Mouse (Mus musculus) cerebellum, postnatal 4 days (tissue): Measurements from ENCODE around the gene Cadm1.

Source experiments
- DNase-seq, 2 experiments: peaks; one replicate each; pipeline ENCODE4 v3.0.0; 2022; ENCODE audit warnings: low spot score in 2 of 2, mixed read lengths in 1 of 2

Cadm1 gene

GRCm38 (mm10) chr9:47801242-47801641 is 271.3 kb downstream of the Cadm1 start:
- DNase-seq = no peak

GRCm38 (mm10) chr9:47802527-47802926 is 272.6 kb downstream of the Cadm1 start:
- DNase-seq = no peak

GRCm38 (mm10) chr9:47803531-47804105 is 273.6 kb downstream of the Cadm1 start:
- no peak for DNase-seq

GRCm38 (mm10) chr9:47805658-47806057 is 275.7 kb downstream of the Cadm1 start:
- DNase-seq = no peak

GRCm38 (mm10) chr9:47825668-47826067 is 295.7 kb downstream of the Cadm1 start:
- no peak for DNase-seq

- DNase-seq = no peak
Measured at GRCm38 (mm10) chr9:47828762-47829161, 298.8 kb downstream of the Cadm1 start.

- no peak for DNase-seq
Measured at GRCm38 (mm10) chr9:47829204-47829603, 299.2 kb downstream of the Cadm1 start.

- DNase-seq = no peak
Measured at GRCm38 (mm10) chr9:47829846-47830245, 299.9 kb downstream of the Cadm1 start.

- no peak for DNase-seq
Measured at GRCm38 (mm10) chr9:47831412-47831811, 301.4 kb downstream of the Cadm1 start.

- DNase-seq = no peak
Measured at GRCm38 (mm10) chr9:47838170-47838569, 308.2 kb downstream of the Cadm1 start.

GRCm38 (mm10) chr9:47838890-47839691 is 309.1 kb downstream of the Cadm1 start:
- DNase-seq = no peak

- no peak for DNase-seq
Measured at GRCm38 (mm10) chr9:47839692-47840025, 309.7 kb downstream of the Cadm1 start.

GRCm38 (mm10) chr9:47843328-47843727 is 313.4 kb downstream of the Cadm1 start:
- DNase-seq = no peak

- no peak for DNase-seq
Measured at GRCm38 (mm10) chr9:47846275-47846674, 316.3 kb downstream of the Cadm1 start.

GRCm38 (mm10) chr9:47846926-47847325 is 317.0 kb downstream of the Cadm1 start:
- no peak for DNase-seq

- no peak for DNase-seq
Measured at GRCm38 (mm10) chr9:47847797-47848196, 317.8 kb downstream of the Cadm1 start.

- no peak for DNase-seq
Measured at GRCm38 (mm10) chr9:47848745-47849144, 318.8 kb downstream of the Cadm1 start.

GRCm38 (mm10) chr9:47856311-47856710 is 326.3 kb downstream of the Cadm1 start:
- peak in 1 of 2 experiments; percentile 39 for DNase-seq

- DNase-seq = no peak
Measured at GRCm38 (mm10) chr9:47857235-47857634, 327.3 kb downstream of the Cadm1 start.

- no peak for DNase-seq
Measured at GRCm38 (mm10) chr9:47858134-47858533, 328.2 kb downstream of the Cadm1 start.

GRCm38 (mm10) chr9:47858778-47859395 is 328.9 kb downstream of the Cadm1 start:
- no peak for DNase-seq

GRCm38 (mm10) chr9:47860994-47861393 is 331.0 kb downstream of the Cadm1 start:
- DNase-seq = no peak

GRCm38 (mm10) chr9:47861783-47862182 is 331.8 kb downstream of the Cadm1 start:
- no peak for DNase-seq
